Mouse (Mus musculus): Measurements from ENCODE around the gene Usp13.

Usp13 gene

DNA sequence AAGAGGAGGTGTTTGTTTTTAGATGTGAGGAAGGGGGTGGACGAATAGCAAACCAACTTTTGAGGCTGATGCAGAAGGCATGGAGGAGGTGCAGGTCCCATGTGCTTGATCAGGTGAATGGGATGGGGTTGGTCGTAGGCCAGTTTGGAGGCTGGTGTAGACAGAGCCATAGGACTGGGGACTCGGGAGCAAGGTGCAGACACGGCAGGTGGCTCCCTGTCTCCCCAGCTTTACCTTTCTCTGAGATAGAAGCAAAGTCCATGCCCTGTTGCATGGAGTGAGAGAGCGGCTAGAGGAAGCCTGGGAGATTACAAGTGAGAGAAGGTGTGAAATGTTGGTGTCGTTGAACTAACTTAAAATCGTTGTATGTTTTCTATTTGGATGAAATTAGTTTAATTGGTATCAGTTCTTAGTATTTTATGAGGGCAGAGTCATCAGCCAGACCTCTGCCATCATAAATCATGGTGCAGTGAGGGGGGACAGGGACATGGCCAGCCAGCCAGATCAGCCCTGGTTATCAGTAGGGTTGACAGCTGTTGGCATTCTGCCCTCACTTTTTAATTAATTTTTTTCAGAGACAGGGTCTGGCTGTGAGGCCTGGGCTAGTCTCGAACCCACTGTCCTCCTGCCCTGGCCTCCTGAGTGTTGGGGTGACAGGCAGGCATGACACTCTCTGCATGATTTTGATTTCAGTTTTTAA lies 122.6 kb downstream of the Usp13 start:
- no peak for DNase-seq (ENCODE audit: low read depth, low spot score)

- DNase-seq (ENCODE audit: low read depth, low spot score): no peak
Observed at GRCm38 (mm10) chr3:32947486-32947885, 130.1 kb downstream of the Usp13 start.

GRCm38 (mm10) chr3:32951382-32951781 lies 134.0 kb downstream of the Usp13 start:
- DNase-seq (ENCODE audit: low read depth, low spot score): no peak

DNA sequence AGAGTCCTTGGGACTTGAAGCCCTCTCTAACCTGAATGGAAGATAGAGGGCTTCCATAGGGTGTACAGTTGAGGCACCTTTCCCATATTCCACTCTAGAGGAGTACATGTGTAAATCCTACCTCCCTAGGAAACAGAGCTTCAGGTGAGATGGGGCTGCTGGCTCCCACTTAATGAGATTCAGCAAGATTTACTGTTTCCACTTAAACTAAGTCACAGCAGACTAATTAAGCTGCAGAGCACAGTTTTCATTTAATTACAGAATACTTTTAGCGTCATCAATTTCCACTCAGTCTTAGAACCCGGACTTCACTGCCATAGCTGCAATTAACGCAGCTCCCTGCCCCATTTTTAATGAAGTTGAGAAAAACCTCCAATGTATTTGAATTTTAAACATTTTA lies 144.1 kb downstream of the Usp13 start:
- no peak for DNase-seq (ENCODE audit: low read depth, low spot score)

- DNase-seq (ENCODE audit: low read depth, low spot score): peak; percentile 38
Observed at GRCm38 (mm10) chr3:32965528-32965927, 148.2 kb downstream of the Usp13 start.

DNA sequence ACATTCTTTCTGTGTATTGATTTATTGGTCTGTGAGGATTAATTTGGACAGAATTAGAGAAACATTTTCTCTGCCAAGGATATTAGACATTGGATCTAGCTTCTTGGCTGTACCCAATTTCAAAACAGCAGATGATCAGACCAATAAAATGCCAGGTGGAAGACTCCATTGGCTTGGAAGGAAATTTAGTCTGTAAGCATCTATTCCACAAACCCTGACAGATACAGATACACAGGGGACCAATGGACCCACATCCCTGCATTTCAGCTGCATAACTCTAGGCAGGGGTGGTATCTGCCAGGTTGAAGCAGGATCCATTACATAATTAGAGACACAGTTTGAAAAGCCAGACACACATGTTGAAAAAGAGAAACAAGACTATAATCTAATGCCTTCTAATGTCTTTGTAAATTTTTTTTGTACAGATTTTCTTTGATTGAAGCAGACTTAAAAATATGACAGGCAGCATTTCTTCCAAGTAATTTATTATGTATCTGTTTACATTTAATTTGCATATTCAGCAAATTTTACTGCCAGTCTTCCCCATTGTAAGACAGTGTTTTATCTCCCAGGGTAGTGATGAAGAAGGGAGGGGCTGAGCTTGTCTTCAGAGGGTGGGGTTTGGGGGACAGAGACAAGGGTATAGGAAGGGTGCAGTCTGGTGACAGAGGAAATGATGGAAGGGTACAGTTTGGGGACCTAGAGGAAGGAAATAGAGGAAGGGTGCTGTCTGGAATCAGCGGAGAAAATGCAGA lies 151.5 kb downstream of the Usp13 start:
- no peak for DNase-seq (ENCODE audit: low read depth, low spot score)

- DNase-seq (ENCODE audit: low read depth, low spot score): no peak
Observed at GRCm38 (mm10) chr3:32970257-32970656, 152.9 kb downstream of the Usp13 start.

- DNase-seq (ENCODE audit: low read depth, low spot score): no peak
Observed at GRCm38 (mm10) chr3:32979238-32979637, 161.9 kb downstream of the Usp13 start.

DNA sequence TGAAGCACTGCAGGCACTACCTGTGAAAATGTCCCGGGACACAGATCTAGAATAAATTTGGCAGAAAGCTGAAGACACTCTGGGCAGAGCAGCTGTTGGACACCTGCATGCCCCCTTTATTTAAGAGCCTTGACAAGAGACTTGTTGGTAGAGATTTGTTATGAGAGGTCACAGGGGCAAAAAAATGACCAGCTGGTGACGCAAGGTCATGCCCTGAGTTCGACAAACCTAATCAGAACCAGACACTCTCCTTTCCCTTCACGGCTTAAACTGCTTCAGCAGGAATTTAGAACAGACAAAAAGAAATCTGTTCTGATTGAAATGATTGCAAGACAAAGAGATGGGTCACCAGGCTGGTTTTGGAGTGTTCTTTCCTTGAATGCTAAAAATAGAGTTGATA lies 162.6 kb downstream of the Usp13 start:
- no peak for DNase-seq (ENCODE audit: low read depth, low spot score)

GRCm38 (mm10) chr3:32985141-32985540 lies 167.8 kb downstream of the Usp13 start:
- peak; percentile 21 for DNase-seq (ENCODE audit: low read depth, low spot score)
